Mouse (Mus musculus) liver, postnatal 0 days (tissue): Measurements from ENCODE around the gene Rin3. TPM values are rescaled to one million over a fixed set of nuclear protein-coding genes. Genes with fewer than 3 reads are reported as not detected.
A peak's percentile ranks its signal among the peaks of the same experiment; 100 is the strongest.

Experiments
- ATAC-seq: fragments of 200-750 bp; cut with Nextera tagmentation; 2 replicates; pipeline ENCODE4 v1.8.0; 2017; ENCODE audit warnings: mild to moderate bottlenecking, moderate library complexity
- DNase-seq: peaks from one replicate; pipeline ENCODE4 v3.0.0-alpha.2; 2016
- H3K27ac ChIP-seq: fragments of 300-500 bp; sonication (generic); 2 replicates; pipeline ENCODE4 v1.5.1; 2014; ENCODE audit warnings: antibody characterized with exemption, moderate library complexity, mild to moderate bottlenecking, low read depth
- H3K27me3 ChIP-seq: fragments of 300-500 bp; sonication (generic); 2 replicates; pipeline ENCODE4 v1.6.1; 2014; ENCODE audit warnings: low read length, control low read depth, mixed read lengths; ENCODE audit not compliant: insufficient read depth
- H3K36me3 ChIP-seq: fragments of 300-500 bp; sonication (generic); replicated peaks from 2 replicates; pipeline ENCODE4 v1.6.1; 2014; ENCODE audit warnings: mild to moderate bottlenecking, control low read depth, low read length, moderate library complexity, mixed read lengths; ENCODE audit not compliant: insufficient read depth
- H3K4me1 ChIP-seq: fragments of 300-500 bp; sonication (generic); 2 replicates; pipeline ENCODE4 v1.6.1; 2014; ENCODE audit warnings: antibody characterized with exemption, mild to moderate bottlenecking, control low read depth; ENCODE audit not compliant: insufficient read depth
- H3K4me2 ChIP-seq: fragments of 300-500 bp; sonication (generic); 2 replicates; pipeline ENCODE4 v1.6.1; 2014; ENCODE audit warnings: low read depth, mild to moderate bottlenecking, low read length, moderate library complexity, mixed read lengths
- H3K4me3 ChIP-seq: fragments of 300-500 bp; sonication (generic); 2 replicates; pipeline ENCODE4 v1.5.1; 2014; ENCODE audit warnings: low read depth, low read length
- H3K9ac ChIP-seq: fragments of 300-500 bp; sonication (generic); replicated peaks from 2 replicates; pipeline ENCODE4 v1.6.1; 2014; ENCODE audit warnings: mild to moderate bottlenecking, moderate library complexity
- H3K9me3 ChIP-seq: fragments of 300-500 bp; sonication (generic); 2 replicates; pipeline ENCODE4 v1.6.1; 2016; ENCODE audit warnings: mild to moderate bottlenecking, control low read depth, low read length, mixed read lengths
- CTCF ChIP-seq: sonication (generic); IDR thresholded peaks from 2 replicates; pipeline ENCODE4 v1.5.1; 2016; ENCODE audit warnings: antibody characterized with exemption, low read depth
- EP300 ChIP-seq: IDR thresholded peaks from 2 replicates; pipeline ENCODE4 v1.6.1; 2016; ENCODE audit warnings: antibody characterized with exemption, low read depth, mild to moderate bottlenecking
- WGBS: fragments of 180-500 bp; shearing (Covaris S2); extraction: QIAGEN DNeasy Blood & Tissue Kit; methylation state at CpG from one replicate; pipeline ENCODE4 v1.1.7; 2014; ENCODE audit not compliant: insufficient replicate concordance; 5-methylcytosine and 5-hydroxymethylcytosine counted together
- polyA plus RNA-seq: library from polyadenylated mRNA; unstranded; fragments of >200 nt; fragmentation: Nextera tagmentation; extraction: Ambion mirVana; gene quantifications from 2 replicates; pipeline ENCODE4 v1.2.1, GENCODE M21; 2015

Rin3 gene
- polyA plus RNA-seq, 1 experiment from 2014 or later = 10.0 TPM

DNA sequence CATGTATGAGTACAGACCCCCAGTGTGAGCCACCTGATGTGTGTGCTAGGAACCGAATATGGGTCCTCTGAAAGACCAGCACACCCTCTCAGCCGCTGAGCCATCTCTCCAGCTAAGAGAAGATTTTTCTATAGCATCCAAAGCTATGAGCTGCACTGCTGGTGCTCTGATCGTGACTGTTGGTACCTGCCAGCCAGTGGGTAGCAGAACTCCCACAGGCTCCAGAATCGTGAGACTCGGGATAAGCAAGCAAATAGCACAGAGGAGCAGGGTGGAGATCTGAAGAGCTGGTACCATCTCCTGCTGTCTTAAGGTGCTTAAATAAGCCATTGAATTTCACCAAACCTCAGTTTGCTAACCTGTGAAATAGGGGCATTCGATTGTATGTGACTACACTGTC lies 34.7 kb upstream of the Rin3 start:
- ATAC-seq (no peak), DNase-seq (no peak)
- Histone ChIP-seq H3K4me2 (no peak overlapping the region), H3K4me1 (no peaks in the 10 kb centered on the region), H3K9ac (no peak overlapping the region), H3K27ac (no peak overlapping the region), H3K27me3 (no peaks in the 10 kb centered on the region), H3K36me3 (no peaks in the 10 kb centered on the region), H3K4me3 (no peak overlapping the region), H3K9me3 (no peaks in the 10 kb centered on the region)
- 75% methylated on average over 6 of the region's 6 CpGs for WGBS
- no peak for TF ChIP-seq EP300
- no peak for TF ChIP-seq CTCF

DNA sequence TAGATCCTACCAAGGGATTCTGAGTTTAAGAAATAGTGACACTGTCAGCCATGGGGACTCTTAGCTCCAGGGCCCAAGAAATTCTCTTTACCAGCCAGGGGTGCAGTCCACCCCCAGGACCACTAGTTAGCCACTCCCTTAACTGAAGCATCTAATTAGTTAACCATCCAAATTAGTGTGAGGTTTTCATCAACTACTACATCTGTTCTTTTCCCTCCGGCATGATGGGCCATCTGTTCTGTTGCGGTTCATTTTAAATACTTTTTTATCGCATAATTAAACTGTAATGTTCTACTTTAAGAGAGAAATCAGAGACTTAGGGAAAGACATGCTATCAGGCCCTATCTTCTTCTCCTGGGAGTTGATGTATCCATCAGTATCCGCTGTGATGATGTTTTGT lies 32.5 kb upstream of the Rin3 start:
- Histone ChIP-seq H3K4me1 (no peaks in the 10 kb centered on the region), H3K4me2 (no peak overlapping the region), H3K9ac (no peak overlapping the region), H3K9me3 (no peaks in the 10 kb centered on the region), H3K27ac (no peak overlapping the region), H3K36me3 (no peaks in the 10 kb centered on the region), H3K27me3 (no peaks in the 10 kb centered on the region), H3K4me3 (no peak overlapping the region)
- TF ChIP-seq CTCF (no peak), EP300 (no peak)
- ATAC-seq (no peak), DNase-seq (no peak)
- WGBS = 82% methylated on average over 4 of the region's 4 CpGs

- H3K4me2 ChIP-seq = no peak overlapping the region
- TF ChIP-seq CTCF = no peak
- no peak for TF ChIP-seq EP300
- no peaks in the 10 kb centered on the region for H3K4me1 ChIP-seq
- H3K9ac ChIP-seq = no peak overlapping the region
- no peak for DNase-seq
- no peak for ATAC-seq
- H3K9me3 ChIP-seq = no peaks in the 10 kb centered on the region
- no peak overlapping the region for H3K27ac ChIP-seq
- 42% methylated on average over 3 of the region's 3 CpGs for WGBS
- H3K27me3 ChIP-seq = no peaks in the 10 kb centered on the region
- H3K36me3 ChIP-seq = no peaks in the 10 kb centered on the region
- H3K4me3 ChIP-seq = no peak overlapping the region
These were observed 31.8 kb upstream of the Rin3 start for GRCm38 (mm10) chr12:102251070-102251469.

GRCm38 (mm10) chr12:102251985-102252384 lies 30.9 kb upstream of the Rin3 start:
- Histone ChIP-seq H3K4me3 (no peak overlapping the region), H3K4me1 (no peaks in the 10 kb centered on the region), H3K36me3 (no peaks in the 10 kb centered on the region), H3K27me3 (no peaks in the 10 kb centered on the region), H3K9me3 (no peaks in the 10 kb centered on the region), H3K4me2 (no peak overlapping the region), H3K27ac (no peak overlapping the region), H3K9ac (no peak overlapping the region)
- WGBS = 64% methylated on average over 3 of the region's 3 CpGs
- TF ChIP-seq EP300 (no peak), CTCF (0 out of 2 replicates have a peak, but pooled peaks have one; percentile 16)
- ATAC-seq (no peak), DNase-seq (no peak)

GRCm38 (mm10) chr12:102252525-102252924 lies 30.3 kb upstream of the Rin3 start:
- Histone ChIP-seq H3K9me3 (no peaks in the 10 kb centered on the region), H3K4me2 (no peak overlapping the region), H3K4me3 (no peak overlapping the region), H3K27me3 (no peaks in the 10 kb centered on the region), H3K9ac (no peak overlapping the region), H3K36me3 (no peaks in the 10 kb centered on the region), H3K4me1 (no peaks in the 10 kb centered on the region), H3K27ac (no peak overlapping the region)
- ATAC-seq (no peak), DNase-seq (no peak)
- WGBS = 62% methylated on average over 1 of the region's 1 CpGs
- TF ChIP-seq EP300 = no peak
- no peak for TF ChIP-seq CTCF

DNA sequence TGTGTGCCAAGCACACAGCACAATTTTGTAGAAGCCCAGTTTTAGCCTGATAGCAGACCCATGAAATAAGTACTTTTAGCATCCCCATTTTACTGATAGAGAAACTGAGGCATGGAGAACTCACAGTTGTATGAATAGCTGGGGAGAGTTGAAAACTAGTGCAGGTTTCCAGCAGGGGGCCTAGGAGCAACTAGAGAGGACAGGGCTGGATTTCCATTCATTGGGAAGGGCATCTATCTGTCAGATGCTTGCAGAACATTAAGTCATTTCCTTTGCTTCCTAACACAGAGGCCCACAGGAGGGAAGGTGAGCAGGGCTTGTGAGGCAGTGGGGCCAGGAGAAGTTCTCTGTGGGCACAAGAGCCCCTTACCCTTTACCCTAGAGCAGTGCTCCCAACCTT lies 27.8 kb upstream of the Rin3 start:
- Histone ChIP-seq H3K4me2 (no peak overlapping the region), H3K9me3 (no peaks in the 10 kb centered on the region), H3K27me3 (no peaks in the 10 kb centered on the region), H3K4me3 (no peak overlapping the region), H3K4me1 (no peaks in the 10 kb centered on the region), H3K27ac (no peak overlapping the region), H3K36me3 (no peaks in the 10 kb centered on the region), H3K9ac (no peak overlapping the region)
- ATAC-seq (no peak), DNase-seq (no peak)
- TF ChIP-seq CTCF (peak; percentile 41), EP300 (no peak)

DNA sequence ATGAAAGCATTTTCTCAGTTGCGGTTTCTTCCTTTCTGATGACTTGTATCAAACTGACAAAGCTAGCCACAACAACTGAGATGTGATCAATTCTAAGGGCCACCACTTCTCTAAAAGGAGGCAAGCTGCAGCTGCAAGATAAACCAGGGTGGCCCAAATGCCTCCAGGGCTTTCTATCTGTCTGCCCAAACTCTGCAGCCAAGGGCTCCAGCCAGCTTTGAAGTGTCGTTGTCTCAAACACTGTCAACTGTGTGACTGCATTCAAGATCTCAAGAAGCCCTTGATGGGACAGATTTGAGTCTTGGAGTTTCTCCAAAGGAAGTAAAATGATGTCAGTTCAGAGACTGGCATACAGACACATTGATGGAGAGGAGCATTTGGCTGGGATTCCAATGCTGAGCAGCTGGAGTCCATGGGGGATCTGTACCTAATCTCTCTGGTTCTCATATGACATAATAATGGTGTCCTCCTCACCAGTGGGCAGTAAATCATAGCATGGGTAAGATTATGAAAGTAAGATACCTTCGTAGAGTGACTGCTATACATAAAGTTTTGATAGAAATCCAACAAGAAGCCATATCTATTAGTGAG lies 24.2 kb upstream of the Rin3 start:
- DNase-seq = no peak
- Histone ChIP-seq H3K9ac (no peak overlapping the region), H3K27me3 (no peaks in the 10 kb centered on the region), H3K27ac (no peak overlapping the region), H3K4me2 (no peak overlapping the region), H3K4me1 (peaks cover 11% of the 10 kb centered on the region), H3K4me3 (no peak overlapping the region), H3K9me3 (no peaks in the 10 kb centered on the region), H3K36me3 (no peaks in the 10 kb centered on the region)
- 0 out of 2 replicates have a peak, but pooled peaks have one; percentile 23 for ATAC-seq
- 60% methylated on average over 3 of the region's 3 CpGs for WGBS
- TF ChIP-seq CTCF (no peak), EP300 (peak; percentile 30; the same call in 1 of the 2 replicates)
